Mouse (Mus musculus) inflammation-experienced regulatory T-cells, adult 6 months (primary cell): Measurements from ENCODE around the gene Rnf187. TPM values are rescaled to one million over a fixed set of nuclear protein-coding genes. Genes with fewer than 3 reads are reported as not detected.

Experiments
- ATAC-seq: one replicate; pipeline ENCODE4 v1.8.0; 2017
- polyA plus RNA-seq, 3 experiments: library from polyadenylated mRNA; unstranded; fragments of 100-300 nt; shearing (Covaris generic); gene quantifications; one replicate each; pipeline ENCODE4 v1.2.1; 2017

Rnf187 gene
- polyA plus RNA-seq: 10 to 100 TPM; 12.8 to 24.5 (median 15.7) TPM

- ATAC-seq: peak; percentile 82
Measured at GRCm38 (mm10) chr11:58938322-58939087, at the start of gene Rnf187. Gene Rnf187, minus strand, starts transcription at chr11:58938916.

GRCm38 (mm10) chr11:58985299-58985917 is 46.7 kb upstream of the Rnf187 start:
- no peak for ATAC-seq

GRCm38 (mm10) chr11:58984657-58985056 is 45.9 kb upstream of the Rnf187 start:
- no peak for ATAC-seq

GRCm38 (mm10) chr11:58983691-58984341 is 45.1 kb upstream of the Rnf187 start:
- no peak for ATAC-seq

- ATAC-seq: no peak
Measured at GRCm38 (mm10) chr11:58982471-58983097, 43.9 kb upstream of the Rnf187 start.

- ATAC-seq: peak; percentile 29
Measured at GRCm38 (mm10) chr11:58981541-58982447, 43.1 kb upstream of the Rnf187 start.

GRCm38 (mm10) chr11:58980381-58980990 is 41.8 kb upstream of the Rnf187 start:
- ATAC-seq: no peak

- no peak for ATAC-seq
Measured at GRCm38 (mm10) chr11:58979661-58980060, 40.9 kb upstream of the Rnf187 start.

- ATAC-seq: no peak
Measured at GRCm38 (mm10) chr11:58979183-58979582, 40.5 kb upstream of the Rnf187 start.

- no peak for ATAC-seq
Measured at GRCm38 (mm10) chr11:58978706-58979030, 40.0 kb upstream of the Rnf187 start.

GRCm38 (mm10) chr11:58978027-58978705 is 39.5 kb upstream of the Rnf187 start, which contains the start of gene Trim11:
Gene Trim11, plus strand, starts transcription at chr11:58978093.
- ATAC-seq: peak; percentile 91

- peak; percentile 11 for ATAC-seq
Measured at GRCm38 (mm10) chr11:58977607-58978026, 38.9 kb upstream of the Rnf187 start.

GRCm38 (mm10) chr11:58977150-58977549 is 38.4 kb upstream of the Rnf187 start:
- ATAC-seq: peak; percentile 18

- no peak for ATAC-seq
Measured at GRCm38 (mm10) chr11:58974414-58974813, 35.7 kb upstream of the Rnf187 start.

- ATAC-seq: no peak
Measured at GRCm38 (mm10) chr11:58971796-58972195, 33.1 kb upstream of the Rnf187 start.

GRCm38 (mm10) chr11:58970831-58971530 is 32.3 kb upstream of the Rnf187 start:
- ATAC-seq: no peak

- no peak for ATAC-seq
Measured at GRCm38 (mm10) chr11:58969659-58970058, 30.9 kb upstream of the Rnf187 start.

- no peak for ATAC-seq
Measured at GRCm38 (mm10) chr11:58969027-58969426, 30.3 kb upstream of the Rnf187 start.

GRCm38 (mm10) chr11:58968551-58968950 is 29.8 kb upstream of the Rnf187 start:
- no peak for ATAC-seq

- no peak for ATAC-seq
Measured at GRCm38 (mm10) chr11:58967346-58967745, 28.6 kb upstream of the Rnf187 start.
